Mouse (Mus musculus): Measurements from ENCODE around the gene Gm853.
A peak's percentile ranks its signal among the peaks of the same experiment; 100 is the strongest.

DNA sequence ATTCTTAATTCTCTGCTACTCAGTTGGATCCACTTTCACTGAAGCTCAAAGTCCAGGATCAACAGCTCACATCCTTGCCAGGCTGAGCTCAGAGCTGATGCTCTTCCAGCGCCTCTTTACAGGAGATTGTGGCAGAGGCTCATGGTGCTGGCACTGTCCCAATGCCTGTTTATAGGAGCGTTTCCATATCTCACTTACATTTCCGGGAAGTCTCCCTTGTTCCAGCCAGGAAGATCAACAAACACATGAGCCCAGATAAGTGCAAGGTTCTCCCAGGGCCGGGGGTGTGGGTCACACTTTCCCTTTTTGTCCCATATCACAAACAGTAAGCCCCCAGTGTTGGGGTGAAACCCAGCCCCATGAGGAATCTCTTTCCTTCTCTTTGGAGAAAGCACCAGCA lies 40.3 kb downstream of the Gm853 start:
- TF ChIP-seq CTCF (IDR thresholded peaks at IDR 0.05) (no peak), EP300 (IDR thresholded peaks at IDR 0.05) (peak; percentile 94)

All from lung, postnatal 0 days (tissue).